Mouse (Mus musculus) hindbrain, embryonic 13.5 days (tissue): Measurements from ENCODE around the gene Nsun7. TPM values are rescaled to one million over a fixed set of nuclear protein-coding genes. Genes with fewer than 3 reads are reported as not detected.

Experiments used
- ATAC-seq: fragments of 200-750 bp; cut with Nextera tagmentation; 2 replicates; pipeline ENCODE4 v1.8.0; 2017; ENCODE audit warnings: moderate TSS enrichment; ENCODE audit not compliant: low FRiP score
- H3K27ac ChIP-seq: fragments of 300-500 bp; sonication (generic); 2 replicates; pipeline ENCODE4 v1.5.1; 2015; ENCODE audit warnings: inconsistent platforms, mild to moderate bottlenecking, moderate library complexity
- H3K27me3 ChIP-seq: fragments of 300-500 bp; sonication (generic); 2 replicates; pipeline ENCODE4 v1.6.1; 2015; ENCODE audit warnings: mild to moderate bottlenecking, inconsistent platforms
- H3K36me3 ChIP-seq: fragments of 300-500 bp; sonication (generic); 2 replicates; pipeline ENCODE4 v1.6.1; 2015; ENCODE audit warnings: mild to moderate bottlenecking, inconsistent platforms
- H3K4me1 ChIP-seq: fragments of 300-500 bp; sonication (generic); replicated peaks from 2 replicates; pipeline ENCODE4 v1.6.1; 2015; ENCODE audit warnings: inconsistent platforms
- H3K4me2 ChIP-seq: fragments of 300-500 bp; sonication (generic); 2 replicates; pipeline ENCODE4 v1.6.1; 2015; ENCODE audit warnings: inconsistent platforms, mild to moderate bottlenecking, moderate library complexity
- H3K4me3 ChIP-seq: fragments of 300-500 bp; sonication (generic); 2 replicates; pipeline ENCODE4 v1.5.1; 2015; ENCODE audit warnings: mild to moderate bottlenecking, inconsistent platforms
- H3K9ac ChIP-seq: fragments of 300-500 bp; sonication (generic); 2 replicates; pipeline ENCODE4 v1.6.1; 2015; ENCODE audit warnings: mild to moderate bottlenecking, inconsistent platforms
- H3K9me3 ChIP-seq: fragments of 300-500 bp; sonication (generic); 2 replicates; pipeline ENCODE4 v1.6.1; 2016; ENCODE audit warnings: inconsistent platforms
- WGBS: fragments of 180-500 bp; shearing (Covaris S2); methylation state at CpG from one replicate; pipeline ENCODE4 v1.1.7; 2015; 5-methylcytosine and 5-hydroxymethylcytosine counted together
- polyA plus RNA-seq: library from polyadenylated mRNA; unstranded; fragments of >200 nt; fragmentation: Nextera tagmentation; extraction: Ambion mirVana; gene quantifications from 2 replicates; pipeline ENCODE4 v1.2.1, GENCODE M21; 2015

Nsun7 gene
- polyA plus RNA-seq, 1 experiment from 2014 or later: 2.5 TPM

DNA sequence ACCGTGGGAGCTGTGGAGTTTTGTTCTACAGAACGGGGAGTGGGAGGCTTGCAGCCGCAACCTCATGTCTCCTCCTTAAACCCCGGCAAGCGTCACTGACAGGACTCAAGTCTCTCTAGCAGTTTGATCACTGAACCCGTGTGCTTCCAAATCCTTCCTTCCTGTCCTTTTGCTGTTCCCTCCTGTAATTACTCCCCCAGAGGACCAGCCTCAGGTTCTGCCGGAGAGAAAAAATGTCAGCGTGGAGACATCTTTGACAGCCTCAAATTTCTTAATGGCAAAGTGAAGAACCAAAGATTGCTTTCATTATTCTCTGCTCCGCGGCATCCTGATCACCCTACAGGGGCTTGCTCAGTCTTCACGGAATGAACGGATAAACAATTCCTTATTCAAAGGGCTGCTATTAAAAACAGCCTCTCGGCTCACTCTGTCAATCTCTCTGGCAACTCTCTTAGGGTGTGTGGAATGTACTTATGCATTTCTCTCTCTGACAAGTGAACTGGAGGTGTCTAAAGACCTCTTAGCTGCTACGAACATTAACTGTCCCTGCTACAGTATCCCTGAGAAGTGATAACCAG is 60.2 kb downstream of the Nsun7 start:
- Histone ChIP-seq H3K4me1 (peaks cover 33% of the 10 kb centered on the region), H3K9ac (no peak overlapping the region), H3K4me3 (no peak overlapping the region), H3K27me3 (no peaks in the 10 kb centered on the region), H3K27ac (peak overlapping the region; percentile 79), H3K4me2 (peak overlapping the region; percentile 28), H3K9me3 (no peaks in the 10 kb centered on the region), H3K36me3 (peaks cover 8% of the 10 kb centered on the region; the same call in 1 of the 2 replicates)
- ATAC-seq: no peak
- 21% methylated on average over 14 of the region's 14 CpGs for WGBS

DNA sequence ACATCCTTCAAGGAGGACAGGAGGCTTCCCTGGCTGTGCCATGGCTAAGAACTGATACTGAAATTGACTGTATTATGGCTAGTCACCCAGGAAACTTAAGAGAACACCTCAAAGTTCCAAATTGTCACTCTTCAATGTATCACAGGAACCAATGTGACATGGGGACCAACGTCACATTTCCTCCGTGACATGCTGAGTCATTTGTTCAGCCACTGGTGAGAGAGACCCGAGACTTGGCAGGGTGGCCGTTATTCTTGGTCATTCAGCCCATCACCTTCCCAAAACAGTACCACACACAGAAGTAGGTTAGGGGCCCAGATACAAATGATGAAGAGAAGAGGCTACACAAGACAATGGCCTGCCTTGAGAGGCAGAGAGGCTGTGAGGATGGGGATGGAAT is 63.4 kb downstream of the Nsun7 start:
- Histone ChIP-seq H3K36me3 (peaks cover 8% of the 10 kb centered on the region), H3K4me1 (peaks cover 32% of the 10 kb centered on the region), H3K4me2 (no peak overlapping the region), H3K27me3 (no peaks in the 10 kb centered on the region), H3K9ac (no peak overlapping the region), H3K9me3 (no peaks in the 10 kb centered on the region), H3K4me3 (no peak overlapping the region), H3K27ac (no peak overlapping the region)
- no peak for ATAC-seq
- WGBS: 83% methylated on average over 4 of the region's 4 CpGs

DNA sequence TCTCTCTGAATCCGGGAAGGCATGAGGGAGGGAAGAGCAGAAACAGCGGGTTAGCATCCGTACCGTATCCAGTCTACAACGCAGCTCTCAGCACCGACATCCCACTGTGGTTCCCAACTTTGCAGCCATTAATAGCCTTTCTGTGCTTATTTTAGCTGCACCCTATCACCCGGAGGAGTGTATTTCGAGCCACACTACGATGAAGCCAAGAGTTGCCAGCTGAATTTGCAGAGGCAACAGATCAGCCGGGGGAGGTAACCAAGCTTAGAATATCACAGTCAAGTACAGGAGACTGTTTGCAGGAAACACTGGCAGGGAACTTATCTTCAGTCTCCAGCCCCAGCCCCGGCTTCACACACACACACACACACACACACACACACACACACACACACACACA is 63.9 kb downstream of the Nsun7 start:
- ATAC-seq: no peak
- Histone ChIP-seq H3K4me1 (peaks cover 37% of the 10 kb centered on the region), H3K4me2 (no peak overlapping the region), H3K27ac (no peak overlapping the region), H3K4me3 (no peak overlapping the region), H3K27me3 (no peaks in the 10 kb centered on the region), H3K9ac (no peak overlapping the region), H3K36me3 (peaks cover 5% of the 10 kb centered on the region), H3K9me3 (no peaks in the 10 kb centered on the region)
- 85% methylated on average over 11 of the region's 11 CpGs for WGBS

DNA sequence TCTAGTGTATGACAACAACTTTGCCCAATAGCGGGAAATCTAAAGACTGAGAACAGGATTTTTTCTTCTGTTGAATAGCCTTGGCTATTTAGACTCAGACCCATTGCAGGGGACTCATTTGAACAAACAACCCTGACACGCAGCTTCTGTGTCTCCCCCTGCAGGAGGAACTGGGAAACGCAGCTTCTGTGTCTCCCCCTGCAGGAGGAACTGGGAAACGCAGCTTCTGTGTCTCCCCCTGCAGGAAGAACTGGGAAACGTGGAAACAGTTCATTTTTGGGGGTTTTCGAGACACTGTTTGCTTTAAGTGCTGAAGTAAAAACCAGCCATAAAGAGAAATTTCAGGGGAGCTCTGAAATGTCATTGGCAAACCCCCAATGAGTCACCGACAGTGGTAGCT is 66.7 kb downstream of the Nsun7 start:
- H3K4me1 ChIP-seq: peaks cover 37% of the 10 kb centered on the region
- H3K27me3 ChIP-seq: no peaks in the 10 kb centered on the region
- ATAC-seq: no peak
- no peaks in the 10 kb centered on the region; the same call in 1 of the 2 replicates for H3K36me3 ChIP-seq
- WGBS: 78% methylated on average over 7 of the region's 7 CpGs
- no peak overlapping the region for H3K4me2 ChIP-seq
- no peaks in the 10 kb centered on the region for H3K9me3 ChIP-seq
- H3K4me3 ChIP-seq: no peak overlapping the region
- H3K27ac ChIP-seq: no peak overlapping the region
- H3K9ac ChIP-seq: no peak overlapping the region

DNA sequence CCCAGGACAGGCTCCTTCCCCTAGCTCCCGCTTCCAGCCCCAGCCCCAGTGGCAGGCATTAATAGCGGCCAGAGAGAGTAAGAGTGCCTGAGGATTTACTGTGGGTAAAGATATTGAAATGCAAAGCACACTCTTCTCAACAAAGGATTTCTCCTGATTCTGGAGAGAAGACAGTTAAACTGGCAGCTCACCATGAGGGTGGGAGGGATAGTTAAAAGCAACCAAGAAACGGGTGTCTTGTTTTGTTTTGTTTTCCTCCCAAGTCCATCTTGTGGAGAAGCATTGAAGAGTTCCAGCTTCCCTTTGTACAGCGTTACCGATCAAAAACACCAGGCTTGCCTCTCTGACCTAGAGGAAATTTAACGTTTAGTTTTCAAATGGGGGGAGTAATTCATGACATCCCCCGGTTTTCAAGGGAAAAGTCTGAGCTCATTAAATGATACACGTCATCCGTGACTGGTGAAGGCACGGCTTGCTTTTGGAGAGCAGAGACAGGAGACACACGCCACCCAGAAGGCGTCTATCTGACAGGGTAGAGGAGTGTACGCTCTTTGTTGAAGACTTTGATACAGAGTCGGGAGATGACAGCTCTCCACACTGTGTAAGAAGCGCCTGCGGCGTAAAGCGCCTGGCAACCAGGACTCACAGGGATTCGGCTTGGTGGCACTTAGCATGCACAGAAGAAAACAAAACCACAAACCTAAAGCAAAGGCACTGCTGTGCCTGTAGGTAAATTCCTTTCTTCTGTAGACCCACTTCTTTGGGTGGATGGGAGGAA is 68.4 kb downstream of the Nsun7 start:
- Histone ChIP-seq H3K27me3 (no peaks in the 10 kb centered on the region), H3K9me3 (no peaks in the 10 kb centered on the region), H3K4me2 (peak overlapping the region; percentile 45), H3K4me1 (peaks cover 37% of the 10 kb centered on the region), H3K4me3 (peak overlapping the region; percentile 15), H3K36me3 (no peaks in the 10 kb centered on the region; the same call in 1 of the 2 replicates), H3K27ac (peak overlapping the region; percentile 77), H3K9ac (peak overlapping the region; percentile 46)
- peak; percentile 88 for ATAC-seq
- 17% methylated on average over 19 of the region's 19 CpGs for WGBS

DNA sequence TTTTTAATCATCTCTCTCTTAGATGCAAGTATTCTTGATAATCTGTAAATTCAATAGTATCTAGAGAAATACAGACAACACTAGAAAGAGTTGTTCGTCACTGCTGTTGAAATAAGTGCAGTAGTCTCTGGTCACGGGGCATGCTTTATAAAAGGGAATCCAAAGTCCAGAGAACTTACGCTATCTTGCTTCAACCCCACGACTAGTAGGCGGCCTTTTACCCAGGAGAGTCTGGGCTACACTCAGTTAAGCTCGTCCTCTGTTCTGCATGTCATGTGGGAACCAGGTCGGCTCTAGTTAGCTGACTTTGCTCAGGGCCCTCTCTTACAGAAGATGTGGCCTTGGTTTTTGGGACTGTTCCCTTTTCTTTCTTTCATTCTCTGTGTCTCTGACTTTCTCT is 69.1 kb downstream of the Nsun7 start:
- no peaks in the 10 kb centered on the region for H3K27me3 ChIP-seq
- peak overlapping the region; percentile 45 for H3K4me2 ChIP-seq
- no peaks in the 10 kb centered on the region; the same call in 1 of the 2 replicates for H3K36me3 ChIP-seq
- WGBS: 62% methylated on average over 7 of the region's 7 CpGs
- ATAC-seq: no peak
- no peak overlapping the region for H3K4me3 ChIP-seq
- H3K9me3 ChIP-seq: no peaks in the 10 kb centered on the region
- H3K4me1 ChIP-seq: peaks cover 37% of the 10 kb centered on the region
- peak overlapping the region; percentile 66 for H3K27ac ChIP-seq
- H3K9ac ChIP-seq: no peak overlapping the region

DNA sequence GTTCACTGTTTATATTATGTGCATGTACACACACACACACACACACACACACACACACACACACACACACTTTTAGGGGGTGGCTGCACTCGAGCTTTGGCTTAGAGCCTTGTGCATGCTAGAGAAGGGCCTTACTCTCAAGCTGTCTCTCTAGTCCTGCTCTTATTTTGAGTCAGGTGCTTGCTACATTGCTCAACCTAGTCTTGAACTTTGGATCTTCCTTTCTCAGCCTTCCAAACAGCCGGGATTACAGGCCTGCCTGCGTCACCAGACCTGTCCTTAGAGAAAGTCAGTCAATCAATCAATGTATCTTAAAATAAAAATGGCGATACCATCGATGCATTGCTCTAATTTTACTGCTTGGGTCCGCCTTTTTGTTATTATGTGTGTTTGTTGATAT is 71.1 kb downstream of the Nsun7 start:
- Histone ChIP-seq H3K27ac (no peak overlapping the region), H3K4me2 (no peak overlapping the region), H3K9me3 (no peaks in the 10 kb centered on the region), H3K4me1 (peaks cover 41% of the 10 kb centered on the region), H3K9ac (no peak overlapping the region), H3K27me3 (no peaks in the 10 kb centered on the region), H3K4me3 (no peak overlapping the region), H3K36me3 (no peaks in the 10 kb centered on the region; the same call in 1 of the 2 replicates)
- WGBS: 94% methylated on average over 6 of the region's 6 CpGs
- no peak for ATAC-seq

DNA sequence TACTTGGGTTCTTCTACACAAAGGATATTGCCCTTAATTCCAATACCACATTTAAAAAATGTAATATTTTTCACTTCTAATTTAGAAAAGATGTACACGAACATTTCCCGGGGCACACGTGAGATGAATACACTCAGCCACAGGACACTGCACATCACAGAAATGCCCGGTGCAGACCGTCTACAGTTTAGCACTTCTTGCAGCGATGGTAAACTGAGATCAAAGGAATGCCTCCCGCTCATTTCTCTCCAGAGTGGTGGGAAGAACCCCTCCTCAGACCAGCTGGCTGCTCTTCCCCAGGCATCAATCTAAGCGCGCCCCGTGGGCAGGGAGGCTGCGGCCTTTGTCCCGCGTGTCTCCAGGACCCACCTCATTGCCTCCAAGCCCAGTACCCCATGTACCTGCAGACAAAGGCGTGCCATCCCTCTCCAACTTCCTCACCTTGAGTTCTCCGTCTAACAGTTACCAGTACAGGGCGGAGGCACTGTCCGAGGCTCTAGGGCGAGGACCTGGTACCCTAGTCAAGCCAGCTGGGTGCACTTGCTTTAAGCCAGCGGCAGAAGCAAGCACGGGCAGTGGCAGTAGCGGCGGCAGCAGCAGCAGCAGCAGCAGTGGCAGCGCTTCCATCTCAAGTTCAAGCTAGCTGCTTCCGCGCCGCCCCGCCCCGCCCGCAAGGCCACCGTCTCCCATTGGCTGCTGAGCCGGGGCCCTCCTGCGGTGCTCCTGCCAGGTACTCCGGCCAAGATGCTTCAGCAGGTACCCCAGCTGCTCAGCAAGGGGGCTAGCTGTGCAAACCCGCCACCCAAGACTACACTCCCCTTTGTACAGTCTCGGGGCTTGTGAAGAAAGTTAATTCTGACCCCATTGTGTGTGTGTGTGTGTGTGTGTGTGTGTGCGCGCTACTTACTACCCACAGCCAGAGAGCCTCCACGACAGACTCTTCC is 77.6 kb downstream of the Nsun7 start:
- H3K27ac ChIP-seq: peak overlapping the region; percentile 90
- H3K4me3 ChIP-seq: peak overlapping the region; percentile 64
- H3K36me3 ChIP-seq: no peaks in the 10 kb centered on the region
- H3K27me3 ChIP-seq: no peaks in the 10 kb centered on the region
- H3K9me3 ChIP-seq: no peaks in the 10 kb centered on the region
- peaks cover 74% of the 10 kb centered on the region for H3K4me1 ChIP-seq
- H3K9ac ChIP-seq: peak overlapping the region; percentile 83
- ATAC-seq: peak; percentile 63
- 4% methylated on average over 38 of the region's 38 CpGs for WGBS
- H3K4me2 ChIP-seq: peak overlapping the region; percentile 91

DNA sequence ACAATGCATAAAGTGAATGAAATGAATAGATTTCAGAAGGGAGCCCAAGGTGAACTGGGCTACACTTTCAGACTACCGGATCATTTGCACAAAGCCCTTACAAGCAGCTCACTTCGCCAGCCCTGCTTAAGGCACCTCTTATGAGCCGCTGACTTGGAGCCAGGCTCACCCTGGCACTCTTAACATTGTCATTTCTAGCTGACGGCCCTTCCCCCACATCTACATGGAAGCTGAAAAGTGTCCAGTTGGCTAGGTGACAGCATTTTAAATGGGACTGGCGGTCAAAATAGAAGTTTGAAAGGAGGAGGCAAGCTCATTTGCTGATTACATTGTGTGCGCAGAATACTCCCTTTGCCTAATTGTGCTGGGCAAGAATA is 78.3 kb downstream of the Nsun7 start:
- H3K27me3 ChIP-seq: no peaks in the 10 kb centered on the region
- H3K27ac ChIP-seq: peak overlapping the region; percentile 90
- H3K4me3 ChIP-seq: peak overlapping the region; percentile 64
- no peaks in the 10 kb centered on the region for H3K36me3 ChIP-seq
- H3K4me2 ChIP-seq: peak overlapping the region; percentile 91
- peaks cover 74% of the 10 kb centered on the region for H3K4me1 ChIP-seq
- ATAC-seq: peak; percentile 43
- H3K9ac ChIP-seq: peak overlapping the region; percentile 83
- no peaks in the 10 kb centered on the region for H3K9me3 ChIP-seq
- WGBS: 19% methylated on average over 6 of the region's 6 CpGs

DNA sequence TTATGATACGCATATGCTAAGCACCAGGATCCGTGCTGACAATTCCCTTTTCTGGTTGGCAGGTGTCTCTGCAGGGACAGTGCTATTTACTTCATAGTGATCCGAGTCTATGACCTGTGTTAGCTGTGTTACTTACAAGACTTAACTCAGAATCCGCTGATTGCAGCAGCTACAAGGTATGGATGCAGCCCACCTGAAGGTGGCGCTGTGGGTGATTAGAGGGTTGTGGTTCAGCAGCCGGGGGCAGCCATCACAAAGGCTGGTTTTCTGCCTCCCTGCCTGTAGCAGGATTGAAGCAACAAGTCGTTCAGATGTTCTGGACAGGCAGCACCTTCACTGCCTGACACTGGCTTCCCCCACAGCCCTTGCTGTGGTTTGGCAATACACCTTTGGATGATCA is 78.9 kb downstream of the Nsun7 start:
- Histone ChIP-seq H3K36me3 (no peaks in the 10 kb centered on the region), H3K9ac (no peak overlapping the region), H3K27me3 (no peaks in the 10 kb centered on the region), H3K9me3 (no peaks in the 10 kb centered on the region), H3K4me3 (no peak overlapping the region), H3K27ac (peak overlapping the region; percentile 90; the same call in 1 of the 2 replicates), H3K4me2 (peak overlapping the region; percentile 91; the same call in 1 of the 2 replicates), H3K4me1 (peaks cover 74% of the 10 kb centered on the region)
- no peak for ATAC-seq
- 29% methylated on average over 7 of the region's 7 CpGs for WGBS

DNA sequence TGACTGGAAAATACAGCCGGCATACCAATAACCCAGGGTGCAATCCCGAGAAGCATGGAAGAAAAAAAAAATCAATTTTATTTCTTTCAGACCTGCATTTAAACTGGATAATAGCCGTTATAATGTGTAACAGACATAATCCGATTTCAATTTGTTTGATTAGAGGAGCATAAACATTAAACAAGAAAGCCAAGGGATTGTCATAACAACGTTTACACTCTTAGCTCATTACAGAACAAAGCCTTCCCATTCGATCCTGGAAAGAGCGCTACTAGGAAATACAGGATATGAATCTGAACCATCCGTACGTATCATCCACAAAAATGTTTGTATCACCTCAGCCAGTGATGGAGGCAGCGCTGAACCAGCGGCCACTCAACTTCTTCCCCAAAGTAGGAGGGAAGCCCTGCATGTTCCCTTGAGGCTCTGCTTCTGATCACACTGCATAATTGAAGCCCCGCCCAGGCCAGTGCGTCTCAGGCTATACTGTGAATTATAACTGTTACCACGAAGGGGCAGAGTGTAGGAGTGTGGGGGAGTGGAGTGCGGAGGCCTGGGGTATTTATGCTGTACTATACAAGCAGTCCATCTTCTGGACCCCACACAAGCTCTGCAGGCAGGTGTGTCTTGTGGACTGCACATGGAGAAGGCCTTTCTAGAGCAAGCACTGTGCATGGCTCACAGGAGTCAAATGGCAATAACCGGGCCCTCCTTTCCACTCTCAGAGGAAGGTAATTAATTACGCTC is 80.8 kb downstream of the Nsun7 start:
- H3K9me3 ChIP-seq: no peaks in the 10 kb centered on the region
- ATAC-seq: peak; percentile 52
- no peak overlapping the region for H3K9ac ChIP-seq
- no peaks in the 10 kb centered on the region for H3K27me3 ChIP-seq
- WGBS: 52% methylated on average over 17 of the region's 17 CpGs
- H3K4me1 ChIP-seq: peaks cover 70% of the 10 kb centered on the region
- peak overlapping the region; percentile 88 for H3K27ac ChIP-seq
- H3K4me3 ChIP-seq: no peak overlapping the region
- no peaks in the 10 kb centered on the region for H3K36me3 ChIP-seq
- no peak overlapping the region for H3K4me2 ChIP-seq
